Mouse (Mus musculus) liver, embryonic 11.5 days (tissue): ENCODE measurements around the gene Aamp. TPM values are rescaled to one million over a fixed set of nuclear protein-coding genes. Genes with fewer than 3 reads are reported as not detected.
A peak's percentile ranks its signal among the peaks of the same experiment; 100 is the strongest.

Experiments used
- ATAC-seq: fragments of 200-750 bp; cut with Nextera tagmentation; replicated peaks from 2 replicates; pipeline ENCODE4 v1.8.0; 2017; ENCODE audit warnings: moderate number of reproducible peaks, mild to moderate bottlenecking, moderate TSS enrichment, moderate library complexity; ENCODE audit not compliant: low FRiP score
- DNase-seq: peaks from one replicate; pipeline ENCODE4 v3.0.0-alpha.2; 2017; ENCODE audit warnings: low spot score
- H3K27ac ChIP-seq: fragments of 300-500 bp; sonication (generic); 2 replicates; pipeline ENCODE4 v1.5.1; 2014; ENCODE audit warnings: mild to moderate bottlenecking, low read depth, low read length, control low read depth
- H3K27me3 ChIP-seq: fragments of 300-500 bp; sonication (generic); replicated peaks from 2 replicates; pipeline ENCODE4 v1.6.1; 2014; ENCODE audit warnings: low read length, mixed read lengths; ENCODE audit not compliant: control insufficient read depth, insufficient read depth
- H3K36me3 ChIP-seq: fragments of 300-500 bp; sonication (generic); 2 replicates; pipeline ENCODE4 v1.6.1; 2014; ENCODE audit warnings: mild to moderate bottlenecking, low read length, moderate library complexity, mixed read lengths; ENCODE audit not compliant: control insufficient read depth, insufficient read depth
- H3K4me1 ChIP-seq: fragments of 300-500 bp; sonication (generic); replicated peaks from 2 replicates; pipeline ENCODE4 v1.6.1; 2014; ENCODE audit warnings: low read length, mixed read lengths; ENCODE audit not compliant: control insufficient read depth, insufficient read depth
- H3K4me2 ChIP-seq: fragments of 300-500 bp; sonication (generic); 2 replicates; pipeline ENCODE4 v1.6.1; 2014; ENCODE audit warnings: mild to moderate bottlenecking, control low read depth, moderate library complexity
- H3K4me3 ChIP-seq: fragments of 300-500 bp; sonication (generic); 2 replicates; pipeline ENCODE4 v1.5.1; 2014; ENCODE audit warnings: low read depth, low read length, control low read depth
- H3K9ac ChIP-seq: fragments of 300-500 bp; sonication (generic); 2 replicates; pipeline ENCODE4 v1.6.1; 2014; ENCODE audit warnings: low read depth, low read length, control low read depth
- H3K9me3 ChIP-seq: fragments of 300-500 bp; sonication (generic); 2 replicates; pipeline ENCODE4 v1.6.1; 2016; ENCODE audit warnings: low read length, inconsistent platforms, mixed read lengths; ENCODE audit not compliant: control insufficient read depth
- WGBS: fragments of 180-500 bp; shearing (Covaris S2); extraction: QIAGEN DNeasy Blood & Tissue Kit; methylation state at CpG from one replicate; pipeline ENCODE4 v1.1.7; 2014; 5-methylcytosine and 5-hydroxymethylcytosine counted together
- polyA plus RNA-seq: library from polyadenylated mRNA; unstranded; fragments of >200 nt; fragmentation: Nextera tagmentation; extraction: Ambion mirVana; gene quantifications from 2 replicates; pipeline ENCODE4 v1.2.1, GENCODE M21; 2014

Aamp gene
- polyA plus RNA-seq, 1 experiment from 2014 or later = 193 TPM

DNA sequence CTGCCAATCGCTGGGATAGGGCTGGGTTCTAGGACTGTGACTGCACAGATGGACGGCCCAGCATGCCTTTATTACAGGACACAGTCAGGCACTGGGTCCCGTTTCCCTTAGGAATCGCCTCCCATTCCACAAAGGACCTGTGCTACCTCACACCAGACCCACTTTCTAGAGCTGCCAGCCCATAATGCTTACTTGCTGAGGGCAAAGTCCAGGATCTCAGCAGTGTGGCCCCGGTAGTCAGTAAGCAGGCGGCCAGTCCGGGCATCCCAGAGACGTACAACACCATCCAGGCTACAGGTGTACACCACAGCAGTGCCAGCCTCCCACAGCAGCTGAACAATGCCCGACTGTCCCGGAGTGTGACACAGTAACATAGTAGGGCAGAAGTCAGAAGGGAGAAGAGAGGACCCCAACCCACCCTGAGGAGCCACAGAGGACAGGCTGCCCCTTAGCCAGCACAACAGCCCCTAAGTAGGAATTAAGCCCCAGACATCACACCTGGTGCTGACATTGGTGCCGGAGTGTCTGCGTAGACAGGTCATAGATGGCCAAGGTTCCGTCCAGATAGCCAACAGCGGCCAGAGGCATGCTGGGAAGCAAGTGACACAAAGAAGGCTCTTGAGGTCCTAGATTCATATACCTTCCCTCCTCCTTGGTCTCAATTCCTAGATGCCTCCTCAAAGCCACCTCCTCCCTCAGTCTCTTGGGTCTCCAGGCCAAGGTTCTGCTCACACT lies 3.8 kb downstream of the Aamp start:
- Histone ChIP-seq H3K9ac (no peak overlapping the region), H3K27ac (no peak overlapping the region), H3K9me3 (no peaks in the 10 kb centered on the region), H3K4me3 (no peak overlapping the region), H3K4me1 (peaks cover 10% of the 10 kb centered on the region), H3K27me3 (no peaks in the 10 kb centered on the region), H3K36me3 (peaks cover 18% of the 10 kb centered on the region), H3K4me2 (no peak overlapping the region)
- DNase-seq (no peak), ATAC-seq (no peak)
- WGBS = 88% methylated on average over 14 of the region's 14 CpGs

DNA sequence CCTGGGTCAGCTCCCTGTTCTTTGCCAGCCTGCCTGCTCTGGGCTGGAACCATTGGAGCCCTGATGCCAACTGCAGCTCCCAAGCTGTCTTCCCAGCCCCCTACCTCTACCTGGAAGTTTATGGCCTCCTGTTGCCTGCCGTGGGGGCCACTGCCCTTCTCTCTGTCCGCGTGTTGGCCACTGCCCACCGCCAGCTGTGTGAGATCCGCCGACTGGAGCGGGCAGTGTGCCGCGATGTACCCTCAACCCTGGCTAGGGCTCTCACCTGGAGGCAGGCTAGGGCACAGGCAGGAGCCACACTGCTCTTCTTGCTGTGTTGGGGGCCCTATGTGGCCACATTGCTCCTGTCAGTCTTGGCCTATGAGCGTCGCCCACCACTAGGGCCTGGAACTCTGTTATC lies 5.5 kb downstream of the Aamp start:
- Histone ChIP-seq H3K36me3 (peaks cover 18% of the 10 kb centered on the region), H3K27me3 (no peaks in the 10 kb centered on the region), H3K4me3 (no peak overlapping the region), H3K27ac (no peak overlapping the region), H3K4me2 (no peak overlapping the region), H3K9ac (no peak overlapping the region), H3K9me3 (no peaks in the 10 kb centered on the region), H3K4me1 (peaks cover 9% of the 10 kb centered on the region)
- ATAC-seq (no peak), DNase-seq (no peak)
- 85% methylated on average over 11 of the region's 11 CpGs for WGBS

DNA sequence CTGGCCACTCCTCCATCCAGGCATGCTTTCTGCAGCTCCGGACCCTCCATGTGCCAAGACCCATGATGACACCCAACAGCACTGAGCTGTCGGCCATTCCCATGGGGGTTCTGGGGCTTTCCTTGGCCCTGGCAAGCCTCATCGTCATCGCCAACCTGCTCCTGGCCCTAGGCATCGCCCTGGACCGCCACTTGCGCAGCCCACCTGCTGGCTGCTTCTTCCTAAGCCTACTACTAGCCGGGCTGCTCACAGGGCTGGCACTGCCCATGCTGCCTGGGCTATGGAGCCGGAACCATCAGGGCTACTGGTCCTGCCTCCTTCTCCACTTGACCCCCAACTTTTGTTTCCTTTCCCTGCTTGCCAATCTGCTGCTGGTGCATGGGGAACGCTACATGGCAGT lies 6.0 kb downstream of the Aamp start, which contains the start of gene Gpbar1:
Gpbar1 (plus strand) TSS at position 13 of the 400 bp plus-strand sequence.
- no peak within 1 kb of the TSS for H3K9ac ChIP-seq
- peaks cover 10% of the 10 kb centered on the region for H3K4me1 ChIP-seq
- no peak within 1 kb of the TSS for H3K4me3 ChIP-seq
- no peak for DNase-seq
- H3K36me3 ChIP-seq = peaks cover 18% of the 10 kb centered on the region
- no peak for ATAC-seq
- H3K9me3 ChIP-seq = no peaks in the 10 kb centered on the region
- H3K27me3 ChIP-seq = no peaks in the 10 kb centered on the region
- no peak within 1 kb of the TSS for H3K27ac ChIP-seq
- WGBS = 89% methylated on average over 10 of the region's 10 CpGs
- H3K4me2 ChIP-seq = peak within 1 kb of the TSS; percentile 26

DNA sequence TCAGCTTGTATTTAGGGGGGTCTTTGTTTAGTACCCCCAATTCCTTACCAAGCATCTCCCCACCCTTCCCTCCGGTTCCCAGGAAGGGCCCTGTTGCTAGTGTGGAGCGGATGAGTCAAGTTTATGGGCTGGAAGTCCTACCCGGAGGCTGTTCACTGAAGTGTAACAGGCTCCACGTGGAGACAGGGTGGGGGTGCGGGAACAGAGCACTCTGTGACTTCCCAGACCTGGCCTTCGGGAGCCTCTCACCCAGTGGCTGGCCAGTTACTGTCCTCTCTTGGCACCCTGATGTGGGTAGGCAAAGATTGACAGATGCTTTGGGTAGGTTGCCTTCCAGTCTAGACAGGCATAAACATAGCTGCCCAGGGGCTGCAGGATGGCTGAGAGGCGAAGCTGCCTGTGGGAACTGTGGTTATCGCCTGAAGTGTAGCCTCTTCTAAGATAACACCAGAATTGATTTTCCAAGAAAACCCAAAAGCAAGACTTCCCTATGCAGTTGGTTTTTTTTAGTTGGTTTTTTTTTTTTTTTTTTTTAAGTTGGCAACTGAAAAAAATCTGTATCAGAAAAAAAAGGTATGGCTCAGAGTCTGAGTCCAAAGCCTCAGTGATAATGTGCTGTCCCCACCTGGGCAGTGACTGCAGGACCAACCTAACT lies 6.5 kb downstream of the Aamp start:
- no peak overlapping the region for H3K4me3 ChIP-seq
- peak overlapping the region; percentile 26 for H3K4me2 ChIP-seq
- no peaks in the 10 kb centered on the region for H3K9me3 ChIP-seq
- no peak for DNase-seq
- 51% methylated on average over 8 of the region's 8 CpGs for WGBS
- no peak overlapping the region for H3K9ac ChIP-seq
- H3K27me3 ChIP-seq = no peaks in the 10 kb centered on the region
- H3K27ac ChIP-seq = no peak overlapping the region
- ATAC-seq = no peak
- peaks cover 18% of the 10 kb centered on the region for H3K36me3 ChIP-seq
- H3K4me1 ChIP-seq = peaks cover 10% of the 10 kb centered on the region

DNA sequence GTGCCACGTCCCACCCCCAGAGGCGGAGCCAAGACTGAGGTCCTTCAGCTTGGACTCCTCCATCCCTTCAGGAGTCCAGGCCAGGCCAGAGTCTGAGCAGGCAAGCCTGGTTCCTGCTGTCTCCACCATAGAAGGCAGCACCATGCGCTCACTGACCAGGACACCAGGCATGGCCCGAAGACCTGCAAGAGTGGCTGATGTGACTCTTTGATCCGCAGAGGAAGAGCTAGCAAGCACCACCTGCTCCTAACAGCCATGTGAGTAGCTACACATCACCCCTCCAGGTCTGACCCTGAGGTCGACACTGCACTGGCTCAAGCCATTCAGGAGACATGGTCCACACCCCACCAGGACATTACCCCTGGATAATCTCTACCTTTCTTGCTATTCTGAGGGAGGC lies 7.5 kb downstream of the Aamp start:
- Histone ChIP-seq H3K36me3 (peaks cover 10% of the 10 kb centered on the region), H3K4me2 (peak overlapping the region; percentile 26), H3K27ac (no peak overlapping the region), H3K9ac (no peak overlapping the region), H3K4me1 (peaks cover 7% of the 10 kb centered on the region), H3K9me3 (no peaks in the 10 kb centered on the region), H3K4me3 (no peak overlapping the region), H3K27me3 (no peaks in the 10 kb centered on the region)
- no peak for ATAC-seq
- DNase-seq = no peak
- 62% methylated on average over 6 of the region's 6 CpGs for WGBS

DNA sequence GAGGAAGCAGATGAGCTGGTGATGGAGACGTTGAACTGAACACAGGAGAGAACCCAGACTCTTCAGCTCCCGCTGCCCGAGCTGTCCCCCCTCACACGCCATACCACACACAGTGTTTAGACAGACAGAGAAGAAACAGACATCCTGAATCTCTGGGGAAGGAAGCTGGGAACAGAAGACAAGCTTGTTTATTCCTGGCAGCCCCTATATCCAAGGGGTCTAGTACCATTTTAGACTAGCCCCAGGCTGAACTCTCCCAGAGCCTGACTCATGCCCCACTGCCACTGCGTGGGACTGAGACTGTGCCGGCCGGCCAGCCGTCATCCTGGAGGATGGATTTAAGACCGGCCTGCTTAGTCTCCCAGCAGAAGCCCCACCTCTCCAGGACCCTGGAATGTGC lies 9.5 kb downstream of the Aamp start:
- Histone ChIP-seq H3K4me1 (peaks cover 7% of the 10 kb centered on the region), H3K4me2 (peak overlapping the region; percentile 11; the same call in 1 of the 2 replicates)
- 27% methylated on average over 9 of the region's 9 CpGs for WGBS

DNA sequence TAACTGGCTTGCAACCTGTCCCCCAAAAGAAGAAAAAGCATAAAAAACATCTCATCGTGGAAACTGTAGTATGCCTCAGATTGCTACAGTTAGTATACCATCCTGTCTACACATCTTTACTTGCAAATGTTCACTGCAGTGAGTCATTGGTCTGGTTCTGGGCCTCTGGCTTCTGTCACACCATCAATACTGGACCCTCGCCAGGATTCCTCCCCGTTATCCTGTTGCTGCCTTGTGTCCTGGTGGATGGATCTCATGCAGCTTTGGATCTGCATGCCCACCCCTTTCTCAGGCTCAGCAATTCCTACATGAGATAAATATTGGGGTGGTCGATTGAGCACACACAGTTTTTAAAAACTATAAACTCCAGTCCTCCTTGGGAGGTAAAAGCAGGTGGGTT lies 12.9 kb downstream of the Aamp start:
- H3K27me3 ChIP-seq = no peaks in the 10 kb centered on the region
- H3K9ac ChIP-seq = no peak overlapping the region
- whole genome bisulfite sequencing = 68% methylated on average over 4 of the region's 4 CpGs
- no peak for DNase-seq
- H3K9me3 ChIP-seq = no peaks in the 10 kb centered on the region
- no peak overlapping the region for H3K27ac ChIP-seq
- H3K4me3 ChIP-seq = no peak overlapping the region
- H3K4me1 ChIP-seq = peaks cover 4% of the 10 kb centered on the region; the same call in 1 of the 2 replicates
- no peak for ATAC-seq
- peaks cover 6% of the 10 kb centered on the region for H3K36me3 ChIP-seq
- H3K4me2 ChIP-seq = no peak overlapping the region

More for the DNA sequence above, 9.5 kb downstream of the Aamp start:
- H3K9ac ChIP-seq = no peak overlapping the region
- peak; percentile 46 for ATAC-seq
- H3K4me3 ChIP-seq = no peak overlapping the region
- no peaks in the 10 kb centered on the region for H3K9me3 ChIP-seq
- no peaks in the 10 kb centered on the region for H3K36me3 ChIP-seq
- no peaks in the 10 kb centered on the region for H3K27me3 ChIP-seq
- no peak for DNase-seq
- peak overlapping the region; percentile 10 for H3K27ac ChIP-seq

DNA sequence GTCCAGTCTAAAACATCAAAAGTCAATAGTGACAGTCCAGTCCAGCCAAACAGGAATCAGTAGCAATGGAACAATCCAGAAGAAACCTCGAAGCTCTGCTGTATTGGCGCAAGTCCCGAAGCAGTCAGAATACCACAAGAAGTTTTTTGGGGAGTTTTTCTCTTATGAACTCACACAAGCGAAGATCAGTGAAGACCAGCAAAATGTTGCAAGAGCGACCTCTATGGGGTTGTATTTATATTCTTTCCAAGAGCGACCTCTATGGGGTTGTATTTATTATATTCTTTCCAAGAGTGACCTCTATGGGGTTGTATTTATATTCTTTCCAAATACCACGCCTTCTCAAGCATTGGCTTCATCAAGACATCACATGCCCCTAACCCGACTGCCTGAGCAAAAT lies 15.8 kb downstream of the Aamp start:
- no peak for ATAC-seq

DNA sequence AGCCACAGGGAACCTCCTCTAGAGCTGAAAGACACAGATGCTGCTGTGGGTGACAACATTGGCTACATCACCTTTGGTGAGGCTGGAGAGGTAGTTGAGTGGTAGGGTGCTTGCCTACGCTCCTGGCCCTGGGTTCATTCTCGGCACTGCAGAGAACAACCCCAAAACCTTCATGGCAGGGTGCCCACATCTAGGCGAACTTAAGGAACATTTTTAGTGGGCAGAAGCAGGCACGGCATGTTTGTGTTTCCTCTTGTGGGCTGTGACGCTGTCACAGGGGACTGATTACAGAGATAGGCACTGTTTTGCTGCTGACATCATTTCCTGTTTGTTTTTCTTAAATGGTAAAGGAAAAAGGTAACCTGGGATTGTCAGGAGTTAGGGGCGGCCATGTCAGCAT lies 22.0 kb downstream of the Aamp start:
- DNase-seq = no peak
- WGBS = 83% methylated on average over 6 of the region's 6 CpGs
- H3K9me3 ChIP-seq = no peaks in the 10 kb centered on the region
- no peaks in the 10 kb centered on the region for H3K27me3 ChIP-seq
- no peak overlapping the region for H3K9ac ChIP-seq
- H3K4me1 ChIP-seq = no peaks in the 10 kb centered on the region
- H3K36me3 ChIP-seq = peaks cover 62% of the 10 kb centered on the region
- no peak overlapping the region for H3K4me3 ChIP-seq
- H3K4me2 ChIP-seq = no peak overlapping the region
- no peak overlapping the region for H3K27ac ChIP-seq
- no peak for ATAC-seq

More for the DNA sequence above, 15.8 kb downstream of the Aamp start:
- Histone ChIP-seq H3K9me3 (no peaks in the 10 kb centered on the region), H3K4me2 (no peak overlapping the region), H3K36me3 (peaks cover 32% of the 10 kb centered on the region), H3K27ac (no peak overlapping the region), H3K4me3 (no peak overlapping the region), H3K4me1 (no peaks in the 10 kb centered on the region), H3K9ac (no peak overlapping the region), H3K27me3 (no peaks in the 10 kb centered on the region)
- WGBS = 82% methylated on average over 8 of the region's 8 CpGs
- no peak for DNase-seq
